Mouse (Mus musculus): ENCODE results near the gene Hopx. TPM values are rescaled to one million over a fixed set of nuclear protein-coding genes. Genes with fewer than 3 reads are reported as not detected.
A peak's percentile ranks its signal among the peaks of the same experiment; 100 is the strongest.
"Not testable (repeated sequence)": the region's sequence is repeated elsewhere in the genome, so short reads cannot be mapped to it uniquely, and the experiment has no call there.

The Hopx gene
- total RNA-seq, 2 experiments from 2014 or later = 76.6 to 77.1 TPM

GRCm38 (mm10) chr5:77102522-77103365, 12.2 kb downstream of the Hopx start:
- DNase-seq (ENCODE audit: low spot score in 2 of 2) = no peak

GRCm38 (mm10) chr5:77100691-77101090, 14.2 kb downstream of the Hopx start:
- no peak for DNase-seq (ENCODE audit: low spot score in 2 of 2)

- no peak for DNase-seq (ENCODE audit: low spot score in 2 of 2)
These were observed 14.9 kb downstream of the Hopx start for GRCm38 (mm10) chr5:77099997-77100380.

- no peak for DNase-seq (ENCODE audit: low spot score in 2 of 2)
These were observed 15.5 kb downstream of the Hopx start for GRCm38 (mm10) chr5:77099317-77099996.

GRCm38 (mm10) chr5:77098874-77099273, 16.0 kb downstream of the Hopx start:
- DNase-seq (ENCODE audit: low spot score in 2 of 2) = no peak

GRCm38 (mm10) chr5:77097686-77098085, 17.2 kb downstream of the Hopx start:
- no peak for DNase-seq (ENCODE audit: low spot score in 2 of 2)

GRCm38 (mm10) chr5:77096194-77096593, 18.7 kb downstream of the Hopx start:
- DNase-seq (ENCODE audit: low spot score in 2 of 2) = not testable (repeated sequence)

- peak; percentile 69 to 82 for DNase-seq (ENCODE audit: low spot score in 2 of 2)
These were observed 20.1 kb downstream of the Hopx start for GRCm38 (mm10) chr5:77094510-77095491.

- DNase-seq (ENCODE audit: low spot score in 2 of 2) = no peak
These were observed 21.0 kb downstream of the Hopx start for GRCm38 (mm10) chr5:77093961-77094360.

- DNase-seq (ENCODE audit: low spot score in 2 of 2) = no peak
These were observed 22.4 kb downstream of the Hopx start for GRCm38 (mm10) chr5:77092531-77092930.

- DNase-seq (ENCODE audit: low spot score in 2 of 2) = no peak
These were observed 23.0 kb downstream of the Hopx start for GRCm38 (mm10) chr5:77091923-77092322.

- DNase-seq (ENCODE audit: low spot score in 2 of 2) = no peak
These were observed 24.3 kb downstream of the Hopx start for GRCm38 (mm10) chr5:77090521-77091096.

- DNase-seq (ENCODE audit: low spot score in 2 of 2) = no peak
These were observed 25.0 kb downstream of the Hopx start for GRCm38 (mm10) chr5:77089901-77090300.

- DNase-seq (ENCODE audit: low spot score in 2 of 2) = peak; percentile 75 to 77
These were observed 25.6 kb downstream of the Hopx start for GRCm38 (mm10) chr5:77089294-77089693.

GRCm38 (mm10) chr5:77087122-77087521, 27.8 kb downstream of the Hopx start:
- no peak for DNase-seq (ENCODE audit: low spot score in 2 of 2)

- DNase-seq (ENCODE audit: low spot score in 2 of 2) = no peak
These were observed 28.4 kb downstream of the Hopx start for GRCm38 (mm10) chr5:77086541-77086940.

- DNase-seq (ENCODE audit: low spot score in 2 of 2) = no peak
These were observed 29.0 kb downstream of the Hopx start for GRCm38 (mm10) chr5:77085753-77086450.

- no peak for DNase-seq (ENCODE audit: low spot score in 2 of 2)
These were observed 30.5 kb downstream of the Hopx start for GRCm38 (mm10) chr5:77084418-77084817.

- no peak for DNase-seq (ENCODE audit: low spot score in 2 of 2)
These were observed 32.2 kb downstream of the Hopx start for GRCm38 (mm10) chr5:77082735-77083134.

GRCm38 (mm10) chr5:77080761-77081160, 34.2 kb downstream of the Hopx start:
- DNase-seq (ENCODE audit: low spot score in 2 of 2) = no peak
